ENCODE assay signal across 20 mouse cellular contexts in genomic region chr2:112210699-112211098, GRCm38 (mm10). TPM values are rescaled to one million over a fixed set of nuclear protein-coding genes. Genes with fewer than 3 reads are reported as not detected.
"Had no signal": no experiment of that assay in that cellular context is flagged by ENCODE, and none has a peak within 500 bp of the region (broad histone marks: within the 10 kb centered on the region; RNA-seq: fewer than 3 reads in every experiment).

No protein-coding gene starts in this region.

- H3K36me3 ChIP-seq: limb, embryonic 15.5 days; liver, embryonic 12.5 days; midbrain, embryonic 10.5 days; neural tube, embryonic 13.5 days; stomach, embryonic 15.5 days had no signal

- H3K4me2 ChIP-seq: limb, embryonic 15.5 days; liver, embryonic 12.5 days; lung, embryonic 14.5 days; neural tube, embryonic 13.5 days; stomach, embryonic 15.5 days had no signal

- DNase-seq: kidney, adult 9 months; kidney, postnatal 36 days; retina, postnatal 1 day; thymus, adult 2 months; thymus, postnatal 25 days had no signal

- H3K27ac ChIP-seq: kidney, postnatal 0 days; limb, embryonic 15.5 days; liver, embryonic 12.5 days; midbrain, embryonic 10.5 days; neural tube, embryonic 13.5 days; stomach, embryonic 15.5 days had no signal

- H3K4me3 ChIP-seq: limb, embryonic 15.5 days; liver, embryonic 12.5 days; midbrain, embryonic 10.5 days; neural tube, embryonic 13.5 days; stomach, embryonic 15.5 days had no signal

- H3K9ac ChIP-seq: limb, embryonic 15.5 days; liver, embryonic 12.5 days; lung, embryonic 14.5 days; neural tube, embryonic 13.5 days; stomach, embryonic 15.5 days had no signal

- ATAC-seq: liver, embryonic 12.5 days had no signal

- H3K27me3 ChIP-seq: limb, embryonic 15.5 days; liver, embryonic 12.5 days; neural tube, embryonic 13.5 days; stomach, embryonic 15.5 days had no signal

- H3K9me3 ChIP-seq: limb, embryonic 15.5 days; liver, embryonic 12.5 days; midbrain, embryonic 10.5 days; neural tube, embryonic 13.5 days; stomach, embryonic 15.5 days had no signal

- H3K4me1 ChIP-seq: limb, embryonic 15.5 days; liver, embryonic 12.5 days; midbrain, embryonic 10.5 days; neural tube, embryonic 13.5 days; stomach, embryonic 15.5 days had no signal

RNA-seq across cellular contexts. Expression of gene Nutm1, which starts 48.4 kb away (rescaled TPM):
- total RNA-seq: layer of hippocampus, adult 18-20 months; layer of hippocampus, postnatal 36 days; megakaryocyte, adult 5-6 weeks had no signal
- polyA plus RNA-seq: limb, embryonic 11.5 days; limb, embryonic 15.5 days; liver, embryonic 12.5 days; liver, embryonic 16.5 days; spleen, adult 2 months; urinary bladder, adult 2 months had no signal

RNA-seq across cellular contexts. Expression of gene Gm21985, which starts 55.4 kb away (rescaled TPM):
- polyA plus RNA-seq: kidney, postnatal 0 days; limb, embryonic 15.5 days; liver, embryonic 12.5 days; liver, embryonic 16.5 days; lung, embryonic 14.5 days; neural tube, embryonic 13.5 days; spleen, adult 2 months; stomach, embryonic 15.5 days; testis, adult 2 months; thymus, adult 2 months had no signal
